Mouse (Mus musculus) ovary, adult 18-20 months (tissue): ENCODE results near the gene Mylk.

Experiments
- DNase-seq: peaks from one replicate; pipeline ENCODE4 v3.0.0; 2022; ENCODE audit warnings: low spot score, mixed read lengths

Mylk gene

GRCm38 (mm10) chr16:35023138-35023735 lies 278.2 kb downstream of the Mylk start:
- DNase-seq, result no peak

DNA sequence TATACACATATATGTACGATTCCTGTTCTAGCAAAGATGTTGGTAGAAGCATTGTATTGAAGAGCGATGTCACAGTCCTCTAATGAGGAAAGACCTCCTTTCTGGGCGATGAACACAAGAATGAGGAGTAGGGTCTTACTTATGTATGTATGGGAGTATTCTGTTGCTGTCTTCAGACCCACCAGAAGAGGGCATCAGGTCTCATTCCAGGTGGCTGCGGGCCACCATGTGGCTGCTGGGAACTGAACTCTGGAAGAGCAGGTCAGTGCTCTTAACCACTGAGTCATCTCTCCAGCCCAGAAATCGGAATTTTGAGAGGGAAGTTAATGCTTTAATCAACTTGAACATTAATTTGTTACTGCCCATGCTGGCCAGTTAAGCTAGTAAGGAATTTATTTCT lies 279.3 kb downstream of the Mylk start:
- DNase-seq, result no peak

GRCm38 (mm10) chr16:35025347-35025746 lies 280.3 kb downstream of the Mylk start:
- no peak for DNase-seq

DNA sequence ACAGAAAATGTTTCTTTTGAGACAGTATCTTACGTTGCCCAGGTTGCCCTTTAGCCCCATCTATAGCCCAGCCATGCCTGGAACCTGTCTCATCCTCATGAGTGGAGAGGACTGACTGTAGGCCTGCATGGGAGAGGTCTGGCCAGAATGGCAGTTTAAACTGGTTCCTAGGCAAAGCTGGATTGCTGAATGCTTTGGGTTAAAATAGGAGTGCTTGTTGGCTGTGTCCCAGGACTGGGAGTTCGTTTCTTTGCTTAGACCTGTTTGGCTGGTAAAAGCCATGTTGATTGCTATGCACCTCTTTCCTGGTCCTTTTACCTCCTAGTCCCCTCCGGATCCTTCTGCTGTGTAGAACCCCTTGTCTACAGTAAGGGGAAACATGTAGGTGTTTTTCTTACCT lies 288.2 kb downstream of the Mylk start:
- DNase-seq, result no peak

DNA sequence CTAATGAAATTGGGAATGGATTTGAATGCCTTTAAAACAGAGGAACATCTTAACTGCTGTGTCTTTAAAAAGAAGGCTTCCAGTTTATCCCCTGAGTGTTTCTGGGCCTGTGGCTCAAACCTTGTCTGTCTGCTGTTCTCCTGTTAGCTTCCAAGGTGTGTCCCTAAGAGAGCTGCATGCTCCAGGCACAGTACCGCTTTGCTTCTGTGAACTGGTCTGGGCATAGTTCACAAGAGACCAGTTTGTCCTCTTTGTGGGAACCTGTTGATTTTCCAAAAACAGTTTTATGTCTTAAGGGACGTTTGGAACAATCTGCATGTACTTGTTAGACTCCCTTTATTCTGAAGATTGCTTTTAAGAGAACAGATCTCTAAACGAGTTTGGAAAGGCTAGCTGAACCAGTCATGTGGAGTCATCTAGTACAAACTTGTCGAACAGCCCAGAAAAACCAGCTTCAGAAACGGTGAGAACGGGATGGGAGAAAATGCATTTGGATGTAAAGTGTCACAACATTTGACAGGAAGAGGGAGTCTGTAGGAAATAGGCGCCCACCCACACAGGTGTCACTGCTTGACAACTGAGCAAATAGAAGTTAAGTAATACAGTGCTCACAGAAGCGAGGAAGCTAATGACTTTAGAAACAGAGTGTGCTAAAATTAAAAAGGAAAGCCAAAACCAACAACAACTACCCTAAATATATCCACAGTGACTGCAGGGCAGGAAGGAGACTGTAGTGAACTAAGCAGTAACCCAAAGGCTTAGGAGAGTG lies 289.0 kb downstream of the Mylk start:
- DNase-seq, result no peak

DNA sequence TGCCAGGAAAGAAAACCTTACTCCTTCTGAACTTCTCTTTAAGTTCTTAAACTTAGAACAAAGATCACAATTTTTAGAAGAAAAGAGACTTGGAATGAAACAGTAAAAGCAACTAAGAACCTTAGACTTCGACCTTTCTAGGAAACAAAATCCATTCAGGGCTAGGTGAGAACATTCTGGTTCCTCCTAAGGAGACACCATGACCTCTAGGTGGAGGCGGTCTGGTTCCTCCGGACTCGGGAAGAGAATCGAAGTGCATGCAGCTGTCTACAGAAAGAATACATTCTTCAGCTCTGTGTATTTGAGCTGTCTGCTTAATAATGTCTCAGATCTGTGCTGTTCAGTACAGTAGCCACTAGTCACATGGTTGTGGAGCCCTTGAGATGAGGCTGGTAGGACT lies 290.0 kb downstream of the Mylk start:
- no peak for DNase-seq

DNA sequence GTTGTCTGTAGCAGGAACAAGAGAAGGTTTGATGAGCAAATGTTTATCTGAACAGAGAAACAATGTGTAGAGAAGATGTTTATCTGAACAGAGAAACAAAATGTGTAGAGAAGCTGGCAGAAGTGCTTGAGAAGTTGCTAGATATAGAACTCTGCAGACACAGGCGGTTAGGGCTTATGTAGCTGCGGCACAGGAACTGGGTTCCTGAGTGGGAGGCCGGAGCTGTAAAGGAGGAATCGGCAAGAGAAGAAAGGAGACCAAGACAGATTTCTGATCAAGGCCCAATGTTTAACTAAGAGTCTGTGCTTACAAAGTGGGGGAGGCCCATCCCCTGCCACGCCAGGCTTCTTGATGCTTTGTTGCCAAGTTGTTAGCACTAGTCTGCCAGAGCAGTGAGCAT lies 291.7 kb downstream of the Mylk start:
- DNase-seq, result no peak

DNA sequence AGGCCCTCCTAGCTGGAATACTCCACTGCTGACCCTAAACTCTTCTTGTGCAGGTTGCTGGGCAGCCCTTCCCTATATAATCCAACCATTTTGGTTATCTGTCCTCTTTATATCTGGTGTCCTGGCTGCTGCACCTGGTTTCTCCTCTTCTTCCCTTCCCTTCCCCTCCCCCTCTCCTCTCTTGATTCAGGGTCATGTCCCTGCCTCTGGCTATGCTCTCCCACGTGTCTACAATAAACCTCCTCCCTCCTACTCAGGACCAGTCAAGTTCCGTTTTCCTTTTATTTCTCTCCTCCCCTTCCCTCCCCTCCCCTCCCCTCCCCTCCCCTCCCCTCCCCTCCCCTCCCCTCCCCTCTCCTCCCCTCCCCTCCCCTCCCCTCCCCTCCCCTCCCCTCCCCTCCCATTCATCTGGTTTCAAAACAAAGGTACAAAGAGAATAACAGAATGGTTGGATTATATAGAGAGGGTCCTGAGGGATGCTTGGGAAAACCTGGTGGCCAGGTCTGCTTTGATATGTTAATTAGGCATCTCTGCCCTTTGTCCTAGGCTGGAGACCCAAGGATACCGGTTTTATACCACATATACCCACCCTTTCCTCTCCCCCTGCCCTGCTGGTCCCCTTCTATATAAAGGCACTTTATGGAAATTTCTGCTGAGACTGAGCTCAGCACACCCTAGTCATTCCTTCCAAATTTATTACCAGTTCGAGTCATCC lies 293.5 kb downstream of the Mylk start:
- no peak for DNase-seq

DNA sequence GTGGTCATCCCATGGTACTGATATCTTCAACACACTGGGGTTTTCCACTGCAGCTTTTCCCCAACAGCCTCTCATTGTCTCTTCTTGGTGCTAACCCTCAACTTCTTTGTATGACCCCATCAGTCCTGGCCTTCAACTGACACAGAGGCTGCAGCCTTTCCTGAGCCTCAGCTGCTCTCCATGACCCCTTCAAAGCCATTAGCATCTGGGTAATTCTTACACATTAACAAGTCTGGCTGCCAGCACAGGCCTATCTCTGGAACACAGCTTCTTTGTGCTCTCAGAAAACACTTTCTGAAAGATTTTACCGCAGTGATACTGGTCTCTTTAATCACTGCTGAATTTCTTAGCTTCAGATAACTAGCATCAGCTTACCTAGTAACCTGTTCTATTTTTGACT lies 295.1 kb downstream of the Mylk start:
- DNase-seq, result no peak

DNA sequence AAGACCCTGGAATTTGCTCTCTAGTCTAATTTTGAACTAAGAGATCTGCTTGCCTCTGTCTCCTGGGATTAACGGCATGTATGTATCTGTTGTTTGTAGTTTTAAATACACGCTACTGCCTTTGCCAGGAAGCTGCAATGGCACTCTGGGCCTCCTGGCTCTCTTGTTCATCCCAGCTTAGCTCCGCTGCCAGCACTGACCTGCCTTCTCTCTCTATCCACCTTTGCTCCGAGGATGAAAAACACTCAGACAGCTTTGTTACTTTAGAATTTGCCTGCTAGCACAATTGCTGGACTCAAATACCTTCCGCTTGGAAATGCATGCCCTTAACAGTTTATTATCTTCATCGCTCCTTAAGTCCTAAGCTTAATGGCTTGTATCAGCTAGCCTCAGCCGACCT lies 296.0 kb downstream of the Mylk start:
- DNase-seq, result no peak

DNA sequence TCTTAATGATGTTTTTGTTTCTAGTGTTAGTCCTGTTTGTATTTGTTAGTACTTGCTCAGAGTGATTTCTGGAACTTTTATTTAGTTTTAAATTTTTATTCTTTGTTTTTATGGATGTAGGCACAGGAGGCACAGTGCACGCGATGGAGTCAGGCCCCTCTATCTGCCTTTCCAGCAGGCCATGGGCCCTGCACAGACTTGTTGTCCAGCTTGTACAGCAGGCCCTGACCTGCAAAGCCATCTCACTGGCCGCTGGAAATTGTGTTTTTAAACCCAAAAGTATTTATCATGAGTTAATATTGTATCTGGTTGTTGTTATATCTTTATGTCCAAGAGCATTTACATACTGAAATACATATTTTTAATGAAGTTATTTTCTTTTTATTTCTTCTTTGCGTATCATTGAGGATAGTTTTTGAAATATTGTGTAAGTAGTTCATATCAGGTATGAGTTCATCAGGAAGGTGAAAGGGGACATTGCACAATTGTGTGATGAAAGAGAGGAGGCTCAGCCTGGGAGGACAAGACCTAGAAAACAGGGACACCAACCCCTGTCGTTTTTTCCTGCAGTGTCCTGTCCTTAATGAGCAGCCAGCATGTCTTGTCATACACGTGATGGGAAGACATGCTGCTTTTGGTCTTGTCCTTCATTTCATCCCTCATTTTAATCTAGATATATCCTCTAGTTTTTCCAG lies 301.2 kb downstream of the Mylk start:
- no peak for DNase-seq

GRCm38 (mm10) chr16:35047272-35047969 lies 302.4 kb downstream of the Mylk start:
- no peak for DNase-seq

GRCm38 (mm10) chr16:35051066-35051465 lies 306.1 kb downstream of the Mylk start:
- no peak for DNase-seq
